Mouse (Mus musculus): Measurements from ENCODE around the gene Stat3. TPM values are rescaled to one million over a fixed set of nuclear protein-coding genes. Genes with fewer than 3 reads are reported as not detected.
A peak's percentile ranks its signal among the peaks of the same experiment; 100 is the strongest.

Stat3 gene
- polyA plus RNA-seq (2015; fragmentation: Nextera tagmentation; extraction: Ambion mirVana), result 79.7 and 84.2 TPM in 2 replicates

DNA sequence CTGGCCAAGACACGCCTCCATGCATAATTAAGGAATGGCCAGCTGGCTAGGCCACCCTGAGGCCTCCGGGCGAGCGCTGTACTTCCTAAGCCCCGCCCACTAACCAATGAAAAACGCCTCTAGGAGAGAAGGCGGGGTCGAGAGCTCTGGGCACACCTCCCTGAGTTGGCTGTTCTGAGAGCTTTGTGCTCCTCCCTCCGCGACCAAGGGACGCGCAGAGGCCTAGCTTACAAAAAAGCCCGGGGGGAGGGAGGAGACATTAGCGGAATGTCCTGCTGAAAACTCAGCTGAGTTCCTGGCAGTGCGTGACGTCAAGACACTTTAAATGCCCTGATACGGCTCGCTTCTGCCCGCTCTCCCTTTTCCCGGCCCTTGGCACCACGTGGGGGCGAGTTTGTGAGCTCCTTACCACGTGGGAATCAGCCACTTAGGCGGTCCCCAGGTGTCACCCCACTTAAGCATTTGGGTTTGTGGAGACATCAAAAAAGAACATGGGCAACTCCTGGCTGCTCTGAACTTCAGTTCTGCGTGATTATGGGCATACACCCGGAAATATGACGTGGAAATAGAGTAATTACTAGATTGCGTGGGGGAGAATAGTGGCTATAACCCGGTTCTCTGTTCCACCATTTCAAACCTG is at the start of gene Stat3:
Gene Stat3 (minus strand): TSS at position 29 of the 640 bp plus-strand sequence.
- peak; percentile 100 for DNase-seq (ENCODE audit: low spot score)

DNA sequence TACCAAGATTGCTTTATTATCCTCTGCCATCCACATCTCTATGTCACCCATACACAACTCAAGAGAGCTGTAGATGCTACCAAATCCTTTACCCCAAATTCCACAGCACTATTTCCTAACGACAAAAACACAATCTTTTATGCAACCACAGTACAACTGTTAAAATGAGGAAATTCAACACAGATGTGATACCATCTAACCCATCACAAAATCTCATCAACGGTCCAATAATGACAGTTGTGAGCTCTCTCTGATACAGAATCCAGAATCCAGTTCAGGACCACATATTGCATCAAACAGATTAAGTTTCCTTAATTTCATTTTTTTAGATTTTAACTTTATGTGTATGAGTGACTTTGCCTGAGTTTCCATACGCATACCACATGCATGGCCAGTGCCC is 49.3 kb upstream of the Stat3 start:
- no peak for DNase-seq (ENCODE audit: low spot score)

DNA sequence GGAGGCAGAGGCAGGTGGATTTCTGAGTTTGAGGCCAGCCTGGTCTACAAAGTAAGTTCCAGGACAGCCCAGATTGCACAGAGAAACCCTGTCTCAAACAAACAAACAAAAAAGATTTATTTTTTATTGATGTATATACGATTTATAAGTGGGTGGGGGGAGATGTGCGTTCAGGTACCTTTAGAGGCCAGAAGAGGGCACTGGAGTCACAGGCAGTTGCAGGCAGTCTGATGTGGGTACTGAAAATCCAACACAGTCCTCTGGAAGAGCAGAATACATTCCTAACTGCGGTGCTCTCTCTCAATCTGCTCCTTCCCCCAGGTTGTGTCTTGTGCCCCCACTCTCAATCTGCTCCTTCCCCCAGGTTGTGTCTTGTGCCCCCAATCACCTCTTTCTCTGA is 46.3 kb upstream of the Stat3 start:
- peak; percentile 14 for DNase-seq (ENCODE audit: low spot score)

DNA sequence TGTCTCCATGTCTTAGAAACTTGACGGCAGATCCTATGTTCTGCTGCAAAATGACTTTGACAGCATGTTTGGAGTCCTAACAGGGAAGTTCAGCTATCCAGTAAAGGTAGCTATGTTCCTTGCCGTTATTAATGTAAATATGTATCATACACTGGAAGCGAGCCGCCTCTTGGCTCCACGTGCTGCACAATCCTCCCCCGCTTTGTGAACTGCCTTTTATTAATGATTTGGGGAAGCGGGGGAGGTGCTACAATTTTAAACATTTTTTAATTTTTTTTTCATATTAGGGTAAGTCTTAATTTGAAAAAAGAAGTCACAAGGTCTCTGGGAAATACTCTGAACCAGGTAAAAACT is 44.4 kb upstream of the Stat3 start:
- DNase-seq (ENCODE audit: low spot score), result no peak

DNA sequence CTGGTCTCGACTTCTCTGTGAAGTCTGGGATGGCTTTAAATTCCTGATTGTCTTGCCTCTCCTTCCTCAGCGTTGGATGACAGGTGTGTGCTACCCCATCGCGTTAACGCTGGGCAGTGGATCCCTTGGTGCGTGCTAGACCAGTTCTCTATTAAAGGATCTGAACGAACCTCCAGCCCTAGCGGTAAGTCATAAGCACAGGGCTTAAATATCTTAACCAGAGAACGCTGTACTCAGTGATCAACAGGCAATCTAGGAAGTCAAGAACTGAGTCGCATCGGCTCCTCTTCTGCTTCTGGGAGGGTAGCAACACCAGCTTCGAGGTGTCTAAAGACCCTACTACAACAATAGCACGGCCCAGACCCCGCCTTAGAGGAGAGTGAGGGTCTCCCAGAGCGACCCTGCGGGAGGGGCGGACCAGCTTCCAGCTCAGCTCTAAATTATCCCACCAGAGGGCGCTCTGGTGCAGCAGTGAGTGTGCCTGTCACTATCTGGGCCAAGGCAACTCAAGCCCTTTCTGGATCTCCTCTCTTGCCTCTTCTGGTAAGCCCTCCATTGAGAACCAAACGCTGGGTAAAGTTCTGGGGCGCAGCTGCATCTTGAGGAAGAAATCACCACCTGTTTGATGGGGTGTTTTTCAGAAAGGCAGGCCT is 43.9 kb upstream of the Stat3 start:
- DNase-seq (ENCODE audit: low spot score), result peak; percentile 82

DNA sequence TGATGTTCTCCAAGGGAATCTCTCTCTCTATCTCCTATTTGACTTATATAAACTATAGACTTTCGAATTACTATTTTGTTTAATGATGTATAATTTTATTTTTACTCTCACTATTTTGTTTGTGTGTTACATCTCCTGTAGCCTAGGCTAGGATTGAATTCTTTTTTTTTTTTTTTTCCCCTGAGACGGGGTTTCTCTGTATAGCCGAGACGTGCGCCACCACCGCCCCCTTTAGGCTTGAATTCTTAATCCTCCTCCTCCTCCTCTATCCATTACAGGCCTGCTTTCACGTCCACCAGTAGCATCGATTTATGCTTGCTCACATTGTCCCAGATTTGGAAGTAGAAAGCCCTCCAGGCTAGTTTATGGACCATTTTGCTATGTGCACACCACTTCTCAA is 42.7 kb upstream of the Stat3 start:
- DNase-seq (ENCODE audit: low spot score), result no peak

DNA sequence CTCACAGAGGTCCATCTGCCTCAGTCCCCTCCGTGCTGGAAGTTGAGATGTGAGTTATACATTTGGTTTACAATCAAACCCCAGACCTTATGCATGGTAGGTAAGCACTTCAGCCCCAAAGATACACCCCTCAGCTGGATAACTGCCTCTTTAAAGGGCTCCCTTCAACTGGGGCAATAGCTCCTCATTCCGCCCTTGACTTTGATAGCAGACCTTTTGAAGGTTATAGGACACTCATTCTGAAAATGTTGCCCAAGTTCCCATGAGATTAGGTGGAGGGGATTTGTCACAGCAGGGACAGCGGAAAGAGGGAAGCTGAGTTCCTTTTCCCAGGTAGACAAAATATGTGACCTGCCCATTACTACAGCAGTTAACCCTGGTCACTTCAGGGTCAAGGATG is 41.9 kb upstream of the Stat3 start:
- DNase-seq (ENCODE audit: low spot score), result no peak

DNA sequence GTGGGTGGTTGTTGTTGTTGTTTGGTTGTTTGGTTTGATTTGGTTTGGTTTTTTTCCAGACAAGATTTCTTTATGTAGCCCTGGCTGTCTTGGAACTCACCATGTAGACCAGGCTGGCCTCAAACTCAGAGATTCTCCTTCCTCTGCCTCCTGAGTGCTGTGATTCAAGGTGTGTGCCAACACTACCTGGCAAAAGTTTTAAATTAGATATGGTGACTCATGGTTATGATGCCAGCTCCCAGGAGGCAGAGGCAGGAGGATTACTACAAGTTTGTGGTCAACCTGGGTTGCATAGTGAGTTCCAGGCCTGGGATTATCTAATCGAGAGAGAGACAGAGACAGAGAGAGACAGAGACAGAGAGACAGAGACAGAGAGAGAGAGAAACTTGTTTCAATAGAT is 41.1 kb upstream of the Stat3 start:
- no peak for DNase-seq (ENCODE audit: low spot score)

DNA sequence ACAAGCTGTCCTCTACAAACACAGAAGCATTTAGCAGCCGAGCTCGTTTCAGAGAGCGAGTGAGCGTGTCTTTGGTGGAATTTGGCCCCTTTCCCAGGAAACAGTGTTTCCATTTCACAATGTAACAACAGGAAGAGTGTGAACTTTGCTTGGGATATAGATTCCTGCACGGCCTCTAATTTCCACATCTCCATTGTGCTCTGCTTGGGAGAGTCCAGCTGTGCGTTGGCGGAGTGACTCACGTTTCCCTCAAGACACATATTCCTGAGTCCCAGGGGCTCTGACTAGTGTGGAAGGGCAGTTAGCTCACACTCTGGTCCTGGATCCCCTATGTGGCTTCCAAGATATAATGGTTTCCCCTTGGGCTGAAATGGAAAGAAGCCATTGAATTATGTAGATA is 40.5 kb upstream of the Stat3 start:
- DNase-seq (ENCODE audit: low spot score), result no peak

DNA sequence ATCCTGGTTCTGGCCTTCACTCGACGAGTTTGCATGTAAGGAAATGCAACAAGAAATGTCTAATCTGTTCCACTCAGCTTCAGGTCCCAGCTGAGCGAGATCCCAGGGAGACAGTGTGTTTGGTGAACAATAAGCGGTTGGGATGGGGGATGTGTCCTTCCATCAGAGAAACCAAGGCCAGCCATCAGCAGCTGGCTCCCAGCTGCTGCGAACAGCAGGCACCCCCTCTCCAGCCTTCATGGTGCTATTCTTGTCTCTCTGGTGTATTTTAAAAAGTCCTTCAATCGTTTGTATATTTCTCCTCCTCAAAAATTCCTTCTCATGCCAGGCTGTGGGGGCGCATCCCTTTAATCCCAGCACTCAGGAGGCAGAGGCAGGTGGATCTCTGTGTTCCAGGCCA is 35.9 kb upstream of the Stat3 start:
- DNase-seq (ENCODE audit: low spot score), result no peak

DNA sequence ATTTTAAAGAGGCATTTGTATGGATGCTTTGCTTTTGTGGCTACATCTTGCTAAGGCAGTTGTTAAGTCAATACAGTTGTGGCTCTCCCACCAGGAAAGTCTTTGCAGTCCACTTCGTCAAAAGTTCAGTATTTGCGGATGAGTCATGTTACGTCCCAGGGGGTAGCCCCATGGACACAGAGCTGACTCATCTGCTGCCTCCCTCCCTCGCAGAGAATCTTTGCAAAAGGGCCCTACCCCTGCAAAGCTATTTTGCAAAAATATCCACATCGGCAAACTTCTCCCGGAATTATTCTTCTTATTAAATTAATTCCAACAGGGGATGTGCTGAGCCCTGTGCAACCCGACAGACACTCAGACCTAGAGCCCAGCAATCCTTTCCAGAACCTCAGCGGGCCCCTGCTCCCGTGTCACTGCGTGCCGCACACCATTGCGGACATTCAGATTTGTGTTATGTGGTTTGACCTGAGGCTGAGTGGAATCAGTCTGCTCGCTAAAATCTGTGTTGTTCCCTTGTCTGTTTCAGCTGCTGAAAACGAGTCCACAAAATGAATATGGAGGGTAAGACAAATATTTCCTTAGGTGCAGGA is 35.1 kb upstream of the Stat3 start:
- DNase-seq (ENCODE audit: low spot score), result no peak

DNA sequence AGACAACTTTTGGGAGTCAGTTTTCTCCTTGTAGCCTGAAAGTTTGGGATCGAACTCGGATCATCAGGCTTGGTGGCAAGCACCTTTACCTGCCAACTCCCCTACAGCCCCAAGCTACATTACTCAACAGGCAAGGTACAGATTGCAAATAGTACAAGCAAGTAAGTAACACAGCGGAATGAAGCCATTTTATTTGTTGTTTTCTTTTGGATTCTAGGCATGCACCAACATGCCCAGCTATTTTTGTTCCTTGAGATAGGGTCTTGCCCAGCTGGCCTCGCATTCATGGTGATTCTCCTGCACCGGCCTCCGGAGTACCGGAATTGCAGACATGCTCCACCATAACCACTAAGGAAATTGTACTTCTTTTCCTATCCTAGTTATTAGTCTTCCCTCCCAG is 33.9 kb upstream of the Stat3 start:
- DNase-seq (ENCODE audit: low spot score), result no peak

DNA sequence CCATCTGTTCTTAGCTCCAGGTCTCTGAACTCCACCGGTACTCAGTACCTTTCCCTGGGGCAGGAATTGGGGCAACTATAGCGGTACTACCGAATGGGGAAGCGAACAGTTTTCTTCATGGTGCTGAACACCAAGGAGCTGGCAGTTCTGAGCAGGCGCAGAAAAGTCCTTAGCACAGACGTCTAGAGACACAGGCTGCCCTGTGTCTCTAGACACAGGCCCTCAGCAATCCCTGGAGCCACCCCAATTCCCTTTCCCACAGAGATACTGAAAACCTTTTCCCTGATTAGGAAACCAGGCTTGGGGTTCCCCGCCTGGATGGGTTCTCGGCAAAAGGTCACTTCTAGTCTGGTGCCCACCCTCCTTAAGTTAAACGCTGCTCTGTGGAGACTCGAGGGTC is 32.1 kb upstream of the Stat3 start:
- no peak for DNase-seq (ENCODE audit: low spot score)

DNA sequence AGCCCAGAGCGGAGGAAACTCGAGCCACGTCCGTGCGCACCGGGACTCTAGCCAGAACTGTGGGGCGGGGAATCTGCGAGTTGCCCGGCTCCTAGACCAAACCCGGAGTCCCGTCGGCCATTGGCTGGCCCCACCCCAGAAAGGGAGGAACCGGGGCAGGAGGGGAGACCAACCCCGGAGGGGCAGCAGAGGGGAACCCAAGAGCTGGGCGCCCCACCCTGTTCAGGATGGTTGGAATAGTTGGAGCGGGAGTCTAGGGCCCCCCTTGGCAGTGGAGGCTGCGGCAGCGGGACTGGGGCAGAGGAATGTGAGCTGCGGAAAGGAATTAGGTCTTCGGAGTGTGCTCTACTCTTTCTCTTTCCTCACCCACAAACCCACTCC is 31.2 kb upstream of the Stat3 start, which contains the start of gene Cavin1:
Gene Cavin1 (minus strand): TSS at position 331 of the 381 bp plus-strand sequence.
- no peak for DNase-seq (ENCODE audit: low spot score)

DNA sequence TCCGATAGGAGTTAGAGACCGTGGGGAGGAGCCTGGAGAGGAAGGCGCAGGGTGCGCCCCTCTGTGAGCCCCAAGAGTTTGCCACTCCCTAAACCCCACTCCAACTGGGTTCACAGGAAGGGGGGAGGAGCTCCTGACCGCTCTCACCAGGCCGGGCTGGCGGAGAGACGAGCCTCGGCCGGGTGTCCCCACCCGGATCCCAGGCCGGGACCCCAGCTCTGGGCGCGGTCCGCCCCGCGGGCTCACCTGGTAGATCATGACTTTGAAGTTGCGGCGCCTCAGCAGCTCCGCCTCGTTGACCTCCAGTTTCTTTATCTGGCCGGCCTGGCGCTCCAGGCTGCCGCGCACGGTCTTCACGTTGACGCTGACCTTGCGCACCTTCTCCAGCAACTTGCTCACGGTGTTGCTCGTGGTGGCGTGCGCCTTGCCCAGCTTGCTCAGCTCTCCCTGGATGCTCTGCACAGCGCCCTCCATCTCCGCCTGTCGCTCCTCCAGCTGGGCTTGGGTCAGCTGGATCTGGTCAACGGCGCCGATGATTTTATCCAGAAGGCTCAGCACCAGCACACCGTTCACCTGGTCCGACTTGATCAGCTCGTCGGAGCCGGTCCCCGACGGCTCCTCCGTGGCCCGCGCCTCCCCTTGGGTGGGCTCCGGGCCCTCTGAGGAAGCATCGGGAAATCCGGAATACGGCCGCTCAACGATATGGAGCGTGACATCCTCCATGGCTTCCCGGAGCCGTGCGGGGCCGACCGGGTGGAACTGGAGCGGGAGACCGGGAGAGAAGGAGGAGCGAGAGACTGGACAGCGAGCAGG is 30.6 kb upstream of the Stat3 start:
- DNase-seq (ENCODE audit: low spot score), result peak; percentile 13

DNA sequence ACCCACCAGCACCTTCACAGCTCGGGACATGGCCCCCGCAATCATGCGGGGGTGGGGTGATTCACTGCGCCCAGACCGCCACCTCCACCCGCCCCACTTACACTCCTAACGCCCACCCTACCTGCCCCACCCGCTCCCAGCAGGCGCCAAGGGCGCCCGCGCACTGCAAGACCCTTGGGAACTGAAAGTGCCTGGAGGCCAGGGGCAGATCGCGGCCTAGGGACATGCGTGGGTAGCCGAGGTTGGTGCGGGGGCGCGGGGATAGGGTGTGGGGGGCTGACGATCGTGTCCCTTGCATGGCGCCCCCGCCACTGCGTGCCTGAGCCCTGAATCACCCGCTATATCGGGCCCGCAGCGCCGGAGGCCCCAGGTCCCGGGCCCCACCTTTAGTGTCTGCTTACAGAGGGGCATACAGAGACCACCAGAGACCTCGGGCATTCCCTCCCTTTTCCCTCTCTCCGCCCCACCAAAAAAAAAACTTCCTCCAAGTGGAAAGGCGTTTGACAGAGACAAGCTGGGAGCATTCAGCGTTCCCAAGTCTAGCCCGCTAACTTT is 29.9 kb upstream of the Stat3 start:
- DNase-seq (ENCODE audit: low spot score), result no peak

DNA sequence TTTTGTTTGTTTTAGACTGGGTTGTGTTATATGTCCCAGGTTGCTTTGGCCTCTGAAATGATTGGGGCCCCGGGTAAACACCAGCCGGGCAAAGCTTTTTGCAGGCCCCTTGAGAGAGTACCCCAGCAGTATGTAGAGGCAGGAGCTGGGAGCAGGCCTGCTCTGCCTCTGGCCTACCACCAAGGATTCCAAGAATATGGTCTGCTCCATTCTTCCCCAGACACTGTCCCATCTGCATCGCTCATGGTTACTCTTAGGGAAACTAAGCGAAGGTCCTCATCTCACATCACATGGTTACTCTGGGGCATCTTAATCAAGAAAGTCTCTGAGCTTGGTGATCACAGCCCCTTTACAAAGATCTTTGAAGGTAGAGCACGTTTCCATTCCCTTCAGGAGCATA is 29.2 kb upstream of the Stat3 start:
- DNase-seq (ENCODE audit: low spot score), result no peak

DNA sequence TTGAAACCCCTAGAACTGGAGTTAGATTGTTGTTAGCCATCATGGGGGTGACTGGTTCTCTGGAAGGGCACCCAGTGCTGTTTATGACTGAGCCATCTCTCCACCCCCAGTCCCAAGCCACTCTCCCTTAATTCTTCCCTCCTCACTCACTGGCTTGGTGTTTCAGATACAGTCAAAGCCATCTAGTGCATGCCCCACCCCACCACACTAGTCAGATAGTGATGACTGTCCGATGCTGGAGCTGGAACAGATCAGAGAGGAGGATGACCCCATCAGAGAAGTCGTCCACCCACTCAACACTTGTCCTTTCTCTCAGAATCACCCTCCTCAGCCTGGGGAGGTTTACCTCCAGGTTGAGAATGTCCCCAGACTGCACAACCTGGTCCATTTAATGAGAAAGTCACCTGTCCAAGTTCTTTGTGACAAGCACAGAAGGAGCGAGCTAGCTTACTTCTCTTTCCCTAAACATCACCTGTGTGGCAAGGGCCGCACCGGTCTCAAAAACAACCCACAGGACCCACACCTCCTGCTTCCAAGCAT is 28.6 kb upstream of the Stat3 start:
- no peak for DNase-seq (ENCODE audit: low spot score)

DNA sequence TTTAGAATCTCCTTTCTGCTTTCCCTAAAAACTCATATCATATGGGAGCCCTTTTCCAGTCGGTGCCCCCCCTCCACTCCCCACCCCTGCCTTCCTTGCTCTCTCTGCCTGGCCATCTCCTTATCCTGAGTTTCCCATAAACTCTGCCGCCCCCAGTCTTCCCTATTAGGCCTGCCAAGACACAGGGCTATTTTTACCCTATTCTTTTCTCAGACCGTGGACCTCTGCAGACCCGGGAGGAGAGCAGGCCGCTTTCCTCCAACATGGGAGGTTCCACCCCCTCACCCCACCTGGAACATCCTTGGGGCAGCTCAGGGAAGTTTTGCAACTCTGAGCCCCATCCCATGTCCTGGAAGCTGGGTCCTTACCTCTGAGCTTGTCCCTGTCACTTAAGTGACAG is 28.0 kb upstream of the Stat3 start:
- DNase-seq (ENCODE audit: low spot score), result no peak

DNA sequence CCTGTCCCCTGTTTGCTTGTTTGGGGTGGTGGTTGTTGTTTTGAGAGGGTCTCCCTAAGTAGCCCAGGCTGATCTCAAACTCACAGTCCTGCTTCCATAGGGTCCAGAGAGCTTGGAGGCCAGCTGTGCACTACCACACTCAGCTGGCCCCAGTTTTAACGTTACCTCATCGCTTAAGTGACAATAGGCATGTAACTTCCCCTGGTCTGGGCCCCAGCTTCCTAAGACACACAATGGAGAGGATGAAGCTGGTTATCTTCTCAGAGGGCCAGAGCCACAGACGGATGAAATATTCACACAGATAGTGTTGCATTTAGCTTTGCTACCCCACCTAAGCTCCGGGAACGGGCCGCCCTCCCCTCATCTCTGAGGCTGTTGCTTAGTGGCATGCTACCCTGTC is 26.4 kb upstream of the Stat3 start:
- DNase-seq (ENCODE audit: low spot score), result no peak

DNA sequence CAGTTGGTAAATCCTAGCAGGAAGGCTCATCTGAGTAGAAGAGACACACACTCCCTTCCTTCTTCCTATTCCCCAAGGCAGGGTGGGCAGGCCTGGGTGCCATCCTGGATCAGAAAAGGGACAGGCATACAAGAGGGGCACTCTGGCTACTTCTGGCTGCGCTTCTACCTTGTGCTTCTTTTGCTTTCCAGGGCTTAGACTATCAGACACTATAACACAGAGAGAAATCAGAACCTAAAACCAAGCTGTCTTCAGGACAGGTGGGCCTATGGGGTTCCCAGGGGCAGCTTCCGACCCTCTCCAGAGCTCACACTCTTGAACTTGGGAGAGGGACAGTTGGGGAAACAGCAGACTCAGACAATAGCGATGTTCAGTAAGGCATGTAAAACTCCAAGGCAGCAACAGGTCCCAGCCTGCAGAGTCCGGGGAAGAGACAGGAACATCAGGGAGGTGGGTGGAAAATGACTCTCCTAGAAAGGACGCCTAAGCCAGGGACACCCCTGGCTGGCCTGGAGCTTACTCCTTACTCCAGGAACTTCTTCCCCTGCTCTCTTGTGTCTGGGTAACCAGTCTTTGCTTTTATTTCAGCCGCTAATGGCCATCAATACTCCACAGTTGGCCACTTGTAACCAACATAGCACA is 25.7 kb upstream of the Stat3 start:
- DNase-seq (ENCODE audit: low spot score), result no peak

Data from thymus, postnatal 0 days (tissue).